Mouse (Mus musculus) CD4-positive, CD25-positive, alpha-beta regulatory T cell, adult 9 weeks (primary cell): ENCODE measurements around the gene Apoc1. TPM values are rescaled to one million over a fixed set of nuclear protein-coding genes. Genes with fewer than 3 reads are reported as not detected.

Source experiments
- polyA plus RNA-seq: library from polyadenylated mRNA; unstranded; fragments of 100-300 nt; shearing (Covaris generic); gene quantifications from one replicate; pipeline ENCODE4 v1.2.1, GENCODE M21; 2017

The Apoc1 gene
- polyA plus RNA-seq, result not detected

GRCm38 (mm10) chr7:19691873-19692865 lies at the start of gene Apoc1:
Apoc1 (minus strand) TSS chr7:19692660.

DNA sequence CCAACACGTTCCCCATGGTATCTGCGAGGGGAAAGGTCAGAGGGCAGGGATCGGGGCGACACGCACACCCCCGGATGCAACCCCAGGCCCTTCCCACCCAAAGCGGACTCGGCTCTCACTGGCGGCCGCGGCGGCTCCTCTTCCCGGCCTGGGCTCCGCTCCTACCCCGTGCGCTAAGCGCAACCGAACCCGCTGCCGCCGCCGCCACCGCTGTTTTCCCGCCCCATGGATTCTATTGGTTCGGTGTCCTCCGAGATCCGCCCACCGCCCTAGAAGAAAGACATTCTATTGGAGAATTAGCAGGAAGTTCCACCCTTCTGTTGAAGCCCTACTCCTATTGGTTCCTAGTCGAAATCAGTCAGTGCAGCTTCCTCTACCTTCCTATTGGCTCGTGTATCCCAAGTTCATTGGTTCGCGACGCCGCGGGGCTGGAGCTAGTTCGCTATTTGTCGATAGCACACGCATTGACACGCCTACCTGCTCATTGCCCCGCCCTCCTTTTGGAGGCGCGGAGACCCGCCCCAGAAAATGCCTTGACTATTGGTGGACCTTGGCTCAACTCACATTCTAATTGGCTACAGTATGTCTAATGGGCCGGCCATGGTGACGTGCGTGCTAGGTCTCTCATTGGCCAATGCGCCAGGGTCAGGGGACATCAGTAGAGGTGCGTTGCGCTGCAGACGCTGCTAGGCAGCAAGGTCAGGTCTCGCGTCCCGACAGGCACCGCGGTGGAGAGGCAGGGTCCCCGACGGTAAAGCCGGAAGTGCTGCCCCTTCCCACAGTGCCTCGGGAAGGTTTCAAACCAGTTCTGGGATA lies 23.0 kb upstream of the Apoc1 start, which contains the start of gene Tomm40:
TSS of gene Tomm40 (minus strand) at position 200 of the 816 bp plus-strand sequence.

DNA sequence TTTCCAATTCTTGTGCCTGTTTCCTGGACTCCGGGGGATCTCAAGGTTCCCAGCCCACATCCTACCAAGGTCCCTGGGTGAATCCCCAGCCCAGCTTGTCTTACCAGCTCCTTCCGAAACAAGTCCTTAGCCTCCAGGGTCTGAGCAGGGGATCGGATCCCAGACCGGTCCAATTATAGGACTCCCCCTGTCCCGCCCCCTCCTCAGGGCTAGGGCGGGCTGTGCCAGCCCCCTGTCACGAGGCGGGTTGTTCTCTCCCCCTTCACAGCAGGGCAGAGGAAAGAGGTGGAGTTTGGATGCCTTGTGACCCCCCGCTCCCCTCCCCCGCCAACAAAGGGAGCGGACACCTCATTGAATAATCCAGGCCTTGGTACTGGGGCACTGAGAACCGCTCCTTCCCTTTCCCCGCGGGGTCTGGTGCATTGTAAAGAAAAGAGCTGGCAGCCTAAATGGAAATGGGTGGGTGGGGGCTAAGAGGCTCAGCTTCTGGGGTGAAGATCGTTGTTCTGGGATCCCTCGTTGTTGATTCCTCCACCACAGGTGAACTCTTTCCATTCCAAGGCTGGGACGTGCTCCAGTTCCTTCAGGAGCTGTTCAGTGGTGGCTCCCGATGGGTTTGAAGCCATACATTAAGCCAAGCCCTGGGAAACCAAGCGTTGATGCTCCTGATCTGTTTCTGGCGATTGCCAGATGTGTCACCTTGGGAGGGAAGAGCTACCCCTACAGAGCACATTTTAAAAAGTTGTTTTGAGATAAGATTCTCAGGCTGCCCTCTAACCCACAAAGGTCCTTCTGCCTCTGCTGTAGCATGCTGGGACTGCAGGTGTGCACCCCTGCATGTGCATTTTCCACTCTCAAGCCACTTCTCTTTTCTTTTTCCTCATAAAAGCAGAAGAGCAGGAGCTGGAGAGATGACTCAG lies 6.7 kb upstream of the Apoc1 start, which contains the start of gene Apoe:
TSS of gene Apoe (minus strand) at position 282 of the 920 bp plus-strand sequence.

DNA sequence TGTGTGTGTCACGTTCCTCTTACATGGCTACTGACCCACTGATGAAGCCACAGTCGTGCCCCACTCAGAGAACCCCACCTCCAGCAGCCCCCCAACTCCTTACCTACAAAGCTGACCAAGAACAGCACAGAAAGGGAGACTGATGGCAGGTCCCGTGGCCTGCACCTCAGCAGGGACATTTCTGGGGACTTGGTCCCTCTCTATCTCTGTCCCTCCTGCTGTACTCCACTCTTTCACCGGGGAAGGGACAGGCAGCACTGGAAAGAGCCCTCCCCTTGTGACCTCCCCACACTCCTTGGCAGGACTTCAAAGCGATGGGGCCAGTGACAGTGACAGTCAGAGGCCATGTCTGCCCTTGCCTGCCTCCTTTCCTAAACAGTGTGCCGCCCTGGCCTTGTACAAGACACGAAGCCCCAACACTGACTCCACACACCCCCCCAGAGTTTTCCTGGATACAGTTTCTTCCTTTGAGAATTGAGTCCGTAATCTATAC lies 11.2 kb downstream of the Apoc1 start, which contains the start of the genes Gm44805 and Apoc4:
TSS of gene Gm44805 (minus strand) at position 222 of the 493 bp plus-strand sequence.
TSS of gene Apoc4 (minus strand) at position 278 of the 493 bp plus-strand sequence.

GRCm38 (mm10) chr7:19677872-19678271 lies 14.6 kb downstream of the Apoc1 start, which contains the start of gene Apoc2:
Apoc2 (minus strand) TSS chr7:19677941.

GRCm38 (mm10) chr7:19664955-19665841 lies 27.3 kb downstream of the Apoc1 start, which contains the start of gene Clptm1:
Clptm1 (minus strand) TSS chr7:19665033.

Other genes starting within 250 kb of the Apoc1 start
- 1.2 TPM for gene Mark4, start 233.8 kb downstream of the Apoc1 start, polyA plus RNA-seq
- gene Exoc3l2, start 229.3 kb downstream of the Apoc1 start, polyA plus RNA-seq, result not detected
- gene Bloc1s3, start 184.3 kb downstream of the Apoc1 start, polyA plus RNA-seq, result 0.47 TPM
- gene Trappc6a, start 184.3 kb downstream of the Apoc1 start, polyA plus RNA-seq, result 128 TPM
- not detected for gene Nkpd1, start 174.8 kb downstream of the Apoc1 start, polyA plus RNA-seq
- gene Ppp1r37, start 129.6 kb downstream of the Apoc1 start, polyA plus RNA-seq, result 3.6 TPM
- gene Zfp296, start 115.4 kb downstream of the Apoc1 start, polyA plus RNA-seq, result 2.1 TPM
- gene Gemin7, start 115.1 kb downstream of the Apoc1 start, polyA plus RNA-seq, result 75.5 TPM
- 10.0 TPM for gene Clasrp, start 88.2 kb downstream of the Apoc1 start, polyA plus RNA-seq
- 16.2 TPM for gene Relb, start 63.2 kb downstream of the Apoc1 start, polyA plus RNA-seq
- 130 TPM for gene Clptm1, start 27.6 kb downstream of the Apoc1 start, polyA plus RNA-seq
- gene Apoc2, start 14.7 kb downstream of the Apoc1 start, polyA plus RNA-seq, result not detected
- not detected for gene Gm44805, start 11.2 kb downstream of the Apoc1 start, polyA plus RNA-seq
- gene Apoc4, start 11.2 kb downstream of the Apoc1 start, polyA plus RNA-seq, result not detected
- gene Apoe, start 6.5 kb upstream of the Apoc1 start, polyA plus RNA-seq, result 12.7 TPM
- gene Tomm40, start 22.8 kb upstream of the Apoc1 start, polyA plus RNA-seq, result 12.9 TPM
- gene Nectin2, start 57.8 kb upstream of the Apoc1 start, polyA plus RNA-seq, result 1.1 TPM
- gene Bcam, start 78.4 kb upstream of the Apoc1 start, polyA plus RNA-seq, result 13.5 TPM
- not detected for gene Cblc, start 104.1 kb upstream of the Apoc1 start, polyA plus RNA-seq
- 10.3 TPM for gene Bcl3, start 130.1 kb upstream of the Apoc1 start, polyA plus RNA-seq
- gene Gm19345, start 159.3 kb upstream of the Apoc1 start, polyA plus RNA-seq, result 0.29 TPM
- 0.21 TPM for gene Ceacam16, start 168.6 kb upstream of the Apoc1 start, polyA plus RNA-seq
- not detected for gene Ceacam19, start 195.3 kb upstream of the Apoc1 start, polyA plus RNA-seq
- 46.5 TPM for gene Pvr, start 228.5 kb upstream of the Apoc1 start, polyA plus RNA-seq